Mouse (Mus musculus): ENCODE results near the gene Nde1. TPM values are rescaled to one million over a fixed set of nuclear protein-coding genes. Genes with fewer than 3 reads are reported as not detected.
A peak's percentile ranks its signal among the peaks of the same experiment; 100 is the strongest.

The Nde1 gene
- total and polyA plus RNA-seq, 3 experiments: 35.8 to 45.5 (median 39.3) TPM

DNA sequence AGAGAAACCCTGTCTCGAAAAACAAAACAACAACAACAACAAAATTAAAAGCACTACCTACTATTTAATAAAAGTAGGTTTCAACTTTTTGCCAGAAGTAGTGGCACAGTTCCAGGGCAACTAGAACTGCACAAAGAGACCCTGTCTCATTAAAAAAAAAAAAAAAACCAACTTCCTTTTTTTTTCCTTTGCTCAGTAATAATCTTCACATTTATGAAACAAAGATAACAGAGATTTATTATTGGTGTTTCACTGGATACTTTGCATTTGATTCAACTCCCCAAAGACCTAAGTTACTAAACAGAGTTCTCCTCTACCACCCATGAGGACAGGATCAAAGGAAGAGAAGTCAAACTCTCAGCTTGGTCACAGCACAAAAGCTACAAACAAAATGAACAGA lies 2.1 kb upstream of the Nde1 start:
- DNase-seq: no peak

DNA sequence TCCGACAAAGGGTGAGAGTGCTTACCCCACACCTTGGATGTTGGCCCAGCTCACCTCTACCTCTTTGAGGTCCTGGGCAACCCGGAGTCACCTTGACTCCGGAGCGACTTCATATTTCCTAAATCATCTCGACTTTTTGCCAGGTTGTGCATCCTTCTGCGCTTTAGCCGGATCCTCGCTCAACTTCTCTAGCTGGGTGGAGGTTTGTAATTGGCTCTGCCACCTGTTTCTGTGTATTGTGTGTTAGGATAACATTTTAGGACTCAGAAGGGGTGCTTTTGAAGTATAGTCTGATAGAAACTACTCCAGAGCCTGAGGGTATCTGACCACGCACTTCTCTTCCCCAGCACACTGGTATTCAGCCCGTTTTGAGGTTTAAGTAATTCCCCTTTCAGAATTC lies 656 bp downstream of the Nde1 start:
- DNase-seq: no peak

GRCm38 (mm10) chr16:14166490-14166889 lies 3.4 kb downstream of the Nde1 start:
- no peak for DNase-seq

DNA sequence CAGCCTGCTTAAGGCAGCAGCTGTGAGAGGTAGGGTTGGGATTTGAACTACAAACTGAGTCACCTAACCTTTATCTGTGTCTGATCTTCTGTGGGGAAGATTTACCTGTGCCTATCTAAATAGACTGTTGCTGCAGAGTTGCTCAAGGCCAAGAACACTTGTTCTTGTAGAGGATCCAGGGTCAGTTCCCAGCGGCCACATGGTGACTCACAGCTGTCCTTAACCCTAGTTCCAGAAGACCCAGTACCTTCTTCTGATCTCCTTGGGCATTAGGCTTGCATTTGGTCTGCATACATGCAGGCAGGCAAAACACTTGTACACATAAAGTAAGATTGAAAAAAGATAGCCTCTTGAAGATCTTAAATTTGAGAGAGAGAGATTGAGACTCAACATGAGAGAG lies 6.6 kb downstream of the Nde1 start:
- peak; percentile 43 for DNase-seq

GRCm38 (mm10) chr16:14178041-14178440 lies 15.0 kb downstream of the Nde1 start:
- no peak for DNase-seq

- DNase-seq: no peak
Measured at GRCm38 (mm10) chr16:14180163-14180733, 17.2 kb downstream of the Nde1 start.

DNA sequence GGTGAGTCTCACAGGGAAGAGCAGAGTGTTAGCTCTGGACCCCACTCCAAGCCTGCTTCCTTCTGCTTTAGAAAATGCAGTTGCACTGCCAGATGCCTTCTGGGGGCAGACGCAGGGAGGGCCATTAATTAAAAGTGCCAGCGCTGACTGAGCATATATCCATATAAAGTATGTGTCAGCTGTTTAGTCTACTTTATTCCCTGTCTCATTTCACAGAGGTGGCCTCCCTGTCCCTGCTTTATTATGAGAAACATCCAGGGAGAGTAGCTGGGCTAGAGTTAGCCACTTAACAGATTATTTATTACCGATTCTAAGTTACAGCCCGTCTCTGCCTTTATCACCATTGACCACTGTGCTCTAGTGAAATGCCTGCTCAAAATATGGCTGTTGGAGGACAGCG lies 19.3 kb downstream of the Nde1 start:
- no peak for DNase-seq

DNA sequence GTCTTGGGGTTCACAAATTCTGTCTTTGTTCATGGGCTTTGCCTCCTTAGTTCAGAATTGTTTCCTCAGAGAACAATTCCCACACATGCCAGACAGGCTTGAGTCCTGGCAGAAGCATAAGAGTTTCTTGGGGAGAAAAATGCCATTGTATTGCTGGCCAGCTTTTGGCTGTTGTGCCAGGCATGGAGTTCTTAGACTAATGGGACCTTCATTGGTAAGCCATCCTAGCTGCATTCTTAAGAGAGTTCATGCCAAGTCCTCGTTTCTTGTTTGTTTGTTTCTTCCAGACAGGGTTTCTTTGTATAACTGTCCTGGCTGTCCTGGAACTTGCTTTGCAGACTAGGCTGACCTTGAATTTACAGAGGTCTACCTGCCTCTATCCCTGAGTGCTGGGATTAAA lies 20.8 kb downstream of the Nde1 start:
- DNase-seq: no peak

GRCm38 (mm10) chr16:14185516-14185915 lies 22.4 kb downstream of the Nde1 start:
- no peak for DNase-seq

DNA sequence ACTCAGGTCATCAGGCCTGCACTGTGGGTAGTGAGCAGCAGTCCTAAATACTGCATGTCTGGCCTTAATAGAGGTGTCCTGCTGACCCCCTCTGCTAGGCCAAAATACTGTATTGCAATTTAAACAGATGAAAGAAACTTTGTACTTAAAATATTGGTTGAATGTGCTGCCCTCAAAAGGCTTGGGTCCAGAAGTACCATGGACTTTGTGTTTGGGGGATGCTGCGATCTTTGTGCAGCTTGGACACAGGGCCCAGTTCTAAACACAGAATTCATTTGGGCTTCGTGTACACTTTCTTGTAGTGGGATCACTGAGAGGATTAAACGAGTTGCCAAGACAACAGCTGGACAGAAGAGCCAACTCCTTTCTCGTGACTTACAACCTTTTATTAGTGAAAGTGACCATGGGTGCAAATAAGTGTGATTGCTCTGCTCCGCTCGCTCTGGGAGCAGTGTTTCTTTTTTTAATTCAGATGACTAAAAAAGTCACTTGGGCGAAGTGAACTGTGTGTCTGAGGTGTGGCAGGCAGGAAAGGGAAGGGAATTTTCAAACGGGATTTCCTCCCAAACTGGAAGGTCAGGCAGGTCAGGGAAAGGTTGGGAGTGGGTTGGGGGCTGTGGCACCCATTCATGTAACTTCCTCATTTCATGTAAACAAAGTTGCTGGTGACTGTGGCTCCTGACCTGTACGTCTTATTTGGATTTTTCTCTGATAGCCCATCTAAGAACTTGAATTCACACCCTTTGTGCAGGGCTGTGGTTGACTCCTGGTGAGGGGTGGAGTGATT lies 31.3 kb downstream of the Nde1 start:
- peak; percentile 30 for DNase-seq

DNA sequence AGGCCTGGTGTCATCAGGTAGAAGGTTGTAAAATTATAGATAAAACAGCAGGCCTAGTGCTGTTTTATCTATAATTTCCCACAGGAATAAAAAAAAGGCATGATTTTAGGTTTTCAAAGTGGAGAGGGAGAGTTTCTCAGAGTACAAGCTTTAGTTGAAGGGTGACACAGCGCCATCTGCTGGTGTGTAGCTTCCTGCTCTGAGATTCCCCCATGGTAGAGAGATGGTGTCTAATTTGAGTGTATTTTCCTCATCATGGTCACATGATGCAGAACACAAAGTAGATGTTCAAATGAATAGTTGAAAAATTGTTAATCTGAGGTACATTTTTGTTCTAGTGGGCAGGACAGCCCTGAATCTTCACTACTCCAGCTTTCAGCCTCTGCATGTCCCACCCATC lies 32.4 kb downstream of the Nde1 start:
- peak; percentile 64 for DNase-seq

- DNase-seq: no peak
Measured at GRCm38 (mm10) chr16:14198798-14199197, 35.7 kb downstream of the Nde1 start.

- no peak for DNase-seq
Measured at GRCm38 (mm10) chr16:14215156-14215555, 52.1 kb downstream of the Nde1 start.

- DNase-seq: peak; percentile 83
Measured at GRCm38 (mm10) chr16:14237100-14237723, 74.1 kb downstream of the Nde1 start.

DNA sequence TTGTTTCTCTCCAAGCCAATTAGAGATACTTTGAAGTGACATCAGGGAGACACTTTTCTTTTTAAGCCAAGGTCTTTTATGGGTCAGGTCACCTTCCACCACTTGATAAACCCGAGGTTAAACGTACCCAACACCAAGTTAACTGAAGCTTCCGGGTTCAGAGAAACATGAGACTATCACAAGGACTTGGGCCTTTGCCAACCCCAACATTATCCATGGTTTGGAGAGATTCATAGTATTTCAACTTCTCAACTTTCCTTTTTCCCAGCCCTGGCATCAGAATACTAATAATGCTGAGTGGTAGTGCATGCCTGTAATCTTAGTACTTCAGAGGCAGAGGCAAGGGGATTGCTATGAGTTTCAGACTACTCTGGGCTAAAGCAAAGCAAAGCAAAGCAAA lies 79.0 kb downstream of the Nde1 start:
- DNase-seq: no peak

Small RNA genes lying within 50 kb of the gene (microRNA-seq; reads per million reads assigned to microRNA genes)
- 0 reads per million in 2 experiments for gene Gm27671
- 739 to 1,282 reads per million in 2 experiments for gene Mir484

Other genes with a start within 250 kb of the Nde1 start
- gene 2900011O08Rik, start 176.7 kb upstream of the Nde1 start, total RNA-seq (2021): 1 to 10 TPM in 1 of 2 experiments, under 1 TPM in 1; 0.86 to 1.2 TPM
- gene 2900011O08Rik, start 176.7 kb upstream of the Nde1 start, polyA plus RNA-seq (2012; rRNA removed): 0.89 and 1.6 TPM in 2 replicates
- gene Ifitm7, start 176.4 kb upstream of the Nde1 start, total RNA-seq (2021): not detected
- gene Ifitm7, start 176.4 kb upstream of the Nde1 start, polyA plus RNA-seq (2012; rRNA removed): not detected in 2 replicates
- 100 to 1,000 TPM in 1 of 2 experiments, 10 to 100 TPM in 1; 84.4 to 127 TPM for gene Marf1, start 76 bp downstream of the Nde1 start, total RNA-seq (2021)
- gene Marf1, start 76 bp downstream of the Nde1 start, polyA plus RNA-seq (2012; rRNA removed): 13.2 and 17.0 TPM in 2 replicates
- gene Myh11, start 128.1 kb downstream of the Nde1 start, total RNA-seq (2021): 1 to 10 TPM; 3.9 to 7.6 TPM
- gene Myh11, start 128.1 kb downstream of the Nde1 start, polyA plus RNA-seq (2012; rRNA removed): 0.73 and 0.94 TPM in 2 replicates
- 10 to 100 TPM; 44.9 to 65.4 TPM for gene Fopnl, start 154.1 kb downstream of the Nde1 start, total RNA-seq (2021)
- gene Fopnl, start 154.1 kb downstream of the Nde1 start, polyA plus RNA-seq (2012; rRNA removed): 23.8 and 26.7 TPM in 2 replicates
- gene Abcc1, start 198.3 kb downstream of the Nde1 start, total RNA-seq (2021): 10 to 100 TPM; 21.3 to 28.5 TPM
- 34.9 and 39.0 TPM in 2 replicates for gene Abcc1, start 198.3 kb downstream of the Nde1 start, polyA plus RNA-seq (2012; rRNA removed)